Comparison of ENCODE assay signal across 9 mouse cellular contexts in the genomic region with DNA sequence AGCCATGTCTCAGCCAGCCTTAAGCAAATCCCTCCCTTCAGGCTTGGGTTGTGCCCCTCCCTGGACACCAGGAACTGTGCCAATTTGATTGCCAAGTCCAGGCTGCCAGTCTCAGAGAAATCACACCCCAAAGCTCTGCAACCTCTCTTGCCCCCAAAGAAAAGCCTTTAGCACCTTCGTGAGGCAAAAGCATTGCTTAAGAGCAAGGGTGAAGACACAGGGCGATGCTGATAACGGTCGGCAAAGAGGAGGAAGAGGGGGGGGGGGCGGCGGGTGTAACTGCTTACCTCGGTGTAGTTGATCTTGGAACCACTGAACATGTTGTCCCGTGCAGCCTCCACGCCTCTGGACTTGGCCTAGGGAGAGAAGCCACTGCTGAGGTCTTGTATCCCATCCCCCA. TPM values are rescaled to one million over a fixed set of nuclear protein-coding genes. Genes with fewer than 3 reads are reported as not detected.
DNase-seq lines count a peak whose midpoint lies in the region; ATAC-seq and TF ChIP-seq lines count a peak whose summit lies in the region.
"Had no signal": no experiment of that assay in that cellular context is flagged by ENCODE, and none has a peak within 500 bp of the region (broad histone marks: within the 10 kb centered on the region; RNA-seq: fewer than 3 reads in every experiment).

No protein-coding gene starts in this region.

- H3K4me1 ChIP-seq in cortical plate, adult 2 months (ENCODE audit: control insufficient read depth, insufficient read depth, low read length): peaks cover 18% of the 10 kb centered on the region
- peaks cover 23% of the 10 kb centered on the region; the same call in 1 of the 2 replicates for H3K4me1 ChIP-seq in hindbrain, embryonic 14.5 days (replicated peaks; ENCODE audit: control insufficient read depth, insufficient read depth, low read length)

- H3K27ac ChIP-seq in cortical plate, adult 2 months (ENCODE audit: insufficient read depth, low read length): no peak overlapping the region
- no peak overlapping the region for H3K27ac ChIP-seq in hindbrain, embryonic 14.5 days

- DNase-seq in lung, adult 18-20 months: peak; percentile 35 to 48
- DNase-seq in lung, postnatal 4 days: no peak
- no peak for DNase-seq in hindbrain, embryonic 14.5 days (ENCODE audit: low spot score)
- peak; percentile 27 for DNase-seq in lung, postnatal 10 days
- no peak for DNase-seq in thymus, postnatal 14 days
- DNase-seq in layer of hippocampus, postnatal 36 days: no peak

- H3K9me3 ChIP-seq in hindbrain, embryonic 14.5 days (ENCODE audit: control insufficient read depth, low read length): no peaks in the 10 kb centered on the region

- no peak for TF ChIP-seq CTCF in cortical plate, adult 2 months (IDR thresholded peaks at IDR 0.05; ENCODE audit: extremely low read depth, insufficient read depth, low read length)

- no peaks in the 10 kb centered on the region for H3K27me3 ChIP-seq in hindbrain, embryonic 14.5 days (ENCODE audit: control insufficient read depth, insufficient read depth, low read length)

- H3K9ac ChIP-seq in hindbrain, embryonic 14.5 days: 0 out of 2 replicates have a peak overlapping the region, but pooled peaks have one; percentile 20

- peaks cover 34% of the 10 kb centered on the region for H3K36me3 ChIP-seq in hindbrain, embryonic 14.5 days (replicated peaks; ENCODE audit: control insufficient read depth, insufficient read depth)

- no peak for ATAC-seq in hindbrain, embryonic 14.5 days (ENCODE audit: low FRiP score)
- ATAC-seq in erythroid progenitor cell, adult 5-6 weeks (replicated peaks; ENCODE audit: low FRiP score, poor library complexity, severe bottlenecking): no peak

- H3K4me2 ChIP-seq in hindbrain, embryonic 14.5 days (replicated peaks): peak overlapping the region; percentile 71

- 65% methylated on average over 7 of the region's 9 CpGs for WGBS in hindbrain, embryonic 14.5 days

- no peak for TF ChIP-seq POLR2A in cortical plate, adult 2 months (IDR thresholded peaks at IDR 0.05; ENCODE audit: extremely low read depth, insufficient read depth, low read length)

- H3K4me3 ChIP-seq in cortical plate, adult 2 months (ENCODE audit: insufficient read depth, low read length): peak overlapping the region; percentile 73
- peak overlapping the region; percentile 78 for H3K4me3 ChIP-seq in hindbrain, embryonic 14.5 days (replicated peaks; ENCODE audit: low read length)

RNA-seq across cellular contexts. Expression of a gene that starts 1.5 kb away (rescaled TPM):
- 708 and 714 TPM in 2 replicates for polyA plus RNA-seq in cortical plate, adult 2 months (2012; rRNA removed)
- polyA plus RNA-seq in hindbrain, embryonic 14.5 days (2014; fragmentation: Nextera tagmentation; extraction: Ambion mirVana): 265 and 302 TPM in 2 replicates
- total RNA-seq in erythroid progenitor cell, adult 5-6 weeks (2015; ENCODE audit: low replicate concordance): 91.5 and 119 TPM in 2 replicates
- 60.7 and 90.5 TPM in 2 replicates for total RNA-seq in erythroid progenitor cell, adult 5-6 weeks (2017; ENCODE audit: low replicate concordance)
- 100 to 1,000 TPM; 784 to 785 TPM for total RNA-seq in layer of hippocampus, postnatal 36 days (2021)

RNA-seq across cellular contexts. Expression of a gene that starts 22.2 kb away (rescaled TPM):
- not detected in 2 replicates for polyA plus RNA-seq in cortical plate, adult 2 months (2012; rRNA removed)
- polyA plus RNA-seq in hindbrain, embryonic 14.5 days (2014; fragmentation: Nextera tagmentation; extraction: Ambion mirVana): 0.77 and 1.0 TPM in 2 replicates
- total RNA-seq in erythroid progenitor cell, adult 5-6 weeks (2015; ENCODE audit: low replicate concordance): not detected in 2 replicates
- 3.3 TPM in 1 of 2 replicates, not detected in the other for total RNA-seq in erythroid progenitor cell, adult 5-6 weeks (2017; ENCODE audit: low replicate concordance)
- total RNA-seq in layer of hippocampus, postnatal 36 days (2021): not detected
- polyA plus RNA-seq: erythroblast, embryonic 14.5 days had no signal

RNA-seq across cellular contexts. Expression of a gene that starts 32.2 kb away (rescaled TPM):
- polyA plus RNA-seq in cortical plate, adult 2 months (2012; rRNA removed): 28.3 and 30.5 TPM in 2 replicates
- polyA plus RNA-seq in hindbrain, embryonic 14.5 days (2014; fragmentation: Nextera tagmentation; extraction: Ambion mirVana): 63.8 and 68.9 TPM in 2 replicates
- 8.3 and 26.0 TPM in 2 replicates for total RNA-seq in erythroid progenitor cell, adult 5-6 weeks (2015; ENCODE audit: low replicate concordance)
- 2.0 and 15.0 TPM in 2 replicates for total RNA-seq in erythroid progenitor cell, adult 5-6 weeks (2017; ENCODE audit: low replicate concordance)
- 10 to 100 TPM; 21.1 to 25.1 TPM for total RNA-seq in layer of hippocampus, postnatal 36 days (2021)

RNA-seq across cellular contexts. Expression of a gene that starts 59.2 kb away (rescaled TPM):
- 97.3 and 99.8 TPM in 2 replicates for polyA plus RNA-seq in cortical plate, adult 2 months (2012; rRNA removed)
- 164 and 177 TPM in 2 replicates for polyA plus RNA-seq in hindbrain, embryonic 14.5 days (2014; fragmentation: Nextera tagmentation; extraction: Ambion mirVana)
- 86.9 and 130 TPM in 2 replicates for total RNA-seq in erythroid progenitor cell, adult 5-6 weeks (2015; ENCODE audit: low replicate concordance)
- 52.3 and 91.5 TPM in 2 replicates for total RNA-seq in erythroid progenitor cell, adult 5-6 weeks (2017; ENCODE audit: low replicate concordance)
- 10 to 100 TPM; 88.9 to 90.0 TPM for total RNA-seq in layer of hippocampus, postnatal 36 days (2021)

Comparison
In these comparisons a context has a peak if more than half of its experiments do, and no peak if none do; other contexts are left out.
1. DNase-seq: peak in lung, adult 18-20 months (2 of 2) and lung, postnatal 10 days (single experiment); none in lung, postnatal 4 days (0 of 2), hindbrain, embryonic 14.5 days (single experiment), thymus, postnatal 14 days (single experiment) and layer of hippocampus, postnatal 36 days (0 of 2).
2. RNA of a gene that starts 1.5 kb away (total RNA-seq): 784 to 785 TPM in layer of hippocampus, postnatal 36 days; 60.7 to 119 TPM in erythroid progenitor cell, adult 5-6 weeks; every median in the first group is over 4 times any median in the second.